Mouse (Mus musculus) stomach, embryonic 14.5 days (tissue): ENCODE data around the gene Ppfibp1. TPM values are rescaled to one million over a fixed set of nuclear protein-coding genes. Genes with fewer than 3 reads are reported as not detected.

ENCODE experiments used
- ATAC-seq: fragments of 200-750 bp; cut with Nextera tagmentation; 2 replicates; pipeline ENCODE4 v1.8.0; 2017; ENCODE audit warnings: low read depth, moderate TSS enrichment; ENCODE audit not compliant: insufficient number of reproducible peaks, insufficient read depth, low FRiP score
- H3K27ac ChIP-seq: fragments of 300-500 bp; sonication (generic); 2 replicates; pipeline ENCODE4 v1.5.1; 2014; ENCODE audit warnings: mild to moderate bottlenecking, low read length, moderate library complexity, mixed read lengths
- H3K27me3 ChIP-seq: fragments of 300-500 bp; sonication (generic); 2 replicates; pipeline ENCODE4 v1.6.1; 2014; ENCODE audit warnings: low read length, control low read depth, mixed read lengths; ENCODE audit not compliant: control insufficient read depth, insufficient read depth
- H3K36me3 ChIP-seq: fragments of 300-500 bp; sonication (generic); 2 replicates; pipeline ENCODE4 v1.6.1; 2014; ENCODE audit warnings: mild to moderate bottlenecking, control low read depth, low read length, moderate library complexity, mixed read lengths; ENCODE audit not compliant: control insufficient read depth, insufficient read depth
- H3K4me1 ChIP-seq: fragments of 300-500 bp; sonication (generic); 2 replicates; pipeline ENCODE4 v1.6.1; 2014; ENCODE audit warnings: low read length, control low read depth, mixed read lengths; ENCODE audit not compliant: control insufficient read depth, insufficient read depth
- H3K4me2 ChIP-seq: fragments of 300-500 bp; sonication (generic); replicated peaks from 2 replicates; pipeline ENCODE4 v1.6.1; 2014; ENCODE audit warnings: low read depth, low read length, control low read depth
- H3K4me3 ChIP-seq: fragments of 300-500 bp; sonication (generic); 2 replicates; pipeline ENCODE4 v1.5.1; 2014; ENCODE audit warnings: low read depth, low read length, control low read depth
- H3K9ac ChIP-seq: fragments of 300-500 bp; sonication (generic); replicated peaks from 2 replicates; pipeline ENCODE4 v1.6.1; 2014; ENCODE audit warnings: low read depth, mild to moderate bottlenecking, control low read depth, low read length, moderate library complexity, mixed read lengths
- H3K9me3 ChIP-seq: fragments of 300-500 bp; sonication (generic); 2 replicates; pipeline ENCODE4 v1.6.1; 2016; ENCODE audit warnings: low read depth, low read length, control low read depth; ENCODE audit not compliant: control insufficient read depth
- WGBS: fragments of 180-500 bp; shearing (Covaris S2); extraction: QIAGEN DNeasy Blood & Tissue Kit; methylation state at CpG from one replicate; pipeline ENCODE4 v1.1.7; 2014; 5-methylcytosine and 5-hydroxymethylcytosine counted together
- polyA plus RNA-seq: library from polyadenylated mRNA; unstranded; fragments of >200 nt; fragmentation: Nextera tagmentation; extraction: Ambion mirVana; gene quantifications from 2 replicates; pipeline ENCODE4 v1.2.1, GENCODE M21; 2014

Gene Ppfibp1
- polyA plus RNA-seq, 1 experiment from 2014 or later, result 41.9 TPM

GRCm38 (mm10) chr6:146981249-146981835 is 93.1 kb downstream of the Ppfibp1 start:
- 81% methylated on average over 1 of the region's 1 CpGs for WGBS
- no peak for ATAC-seq

GRCm38 (mm10) chr6:146984569-146984968 is 96.3 kb downstream of the Ppfibp1 start:
- Histone ChIP-seq H3K27me3 (no peaks in the 10 kb centered on the region), H3K9me3 (no peaks in the 10 kb centered on the region), H3K9ac (no peak overlapping the region), H3K27ac (no peak overlapping the region), H3K4me2 (no peak overlapping the region), H3K36me3 (no peaks in the 10 kb centered on the region; the same call in 1 of the 2 replicates), H3K4me1 (peaks cover 2% of the 10 kb centered on the region; the same call in 1 of the 2 replicates), H3K4me3 (no peak overlapping the region)
- no peak for ATAC-seq
- 66% methylated on average over 3 of the region's 3 CpGs for WGBS

More at GRCm38 (mm10) chr6:146981249-146981835, 93.1 kb downstream of the Ppfibp1 start:
- Histone ChIP-seq H3K27ac (no peak overlapping the region), H3K9me3 (no peaks in the 10 kb centered on the region), H3K36me3 (peaks cover 2% of the 10 kb centered on the region), H3K4me1 (peaks cover 12% of the 10 kb centered on the region), H3K4me2 (no peak overlapping the region), H3K27me3 (no peaks in the 10 kb centered on the region), H3K9ac (no peak overlapping the region), H3K4me3 (no peak overlapping the region)

GRCm38 (mm10) chr6:146994236-146994635 is 105.9 kb downstream of the Ppfibp1 start:
- Histone ChIP-seq H3K4me2 (no peak overlapping the region), H3K9ac (no peak overlapping the region), H3K27me3 (no peaks in the 10 kb centered on the region), H3K27ac (no peak overlapping the region), H3K4me3 (no peak overlapping the region), H3K4me1 (no peaks in the 10 kb centered on the region), H3K9me3 (no peaks in the 10 kb centered on the region), H3K36me3 (peaks cover 11% of the 10 kb centered on the region)
- ATAC-seq, result no peak
- 40% methylated on average over 5 of the region's 5 CpGs for WGBS

GRCm38 (mm10) chr6:146995391-146995790 is 107.1 kb downstream of the Ppfibp1 start:
- ATAC-seq, result no peak
- Histone ChIP-seq H3K4me1 (no peaks in the 10 kb centered on the region), H3K27ac (no peak overlapping the region), H3K4me2 (no peak overlapping the region), H3K9me3 (no peaks in the 10 kb centered on the region), H3K27me3 (no peaks in the 10 kb centered on the region), H3K36me3 (peaks cover 13% of the 10 kb centered on the region), H3K9ac (no peak overlapping the region), H3K4me3 (no peak overlapping the region)
- WGBS, result 88% methylated on average over 2 of the region's 2 CpGs

- Histone ChIP-seq H3K4me3 (no peak overlapping the region), H3K27ac (no peak overlapping the region), H3K27me3 (no peaks in the 10 kb centered on the region), H3K36me3 (peaks cover 13% of the 10 kb centered on the region), H3K4me1 (no peaks in the 10 kb centered on the region), H3K9me3 (no peaks in the 10 kb centered on the region), H3K4me2 (no peak overlapping the region), H3K9ac (no peak overlapping the region)
- no peak for ATAC-seq
- 88% methylated on average over 6 of the region's 6 CpGs for WGBS
These were observed 107.6 kb downstream of the Ppfibp1 start for GRCm38 (mm10) chr6:146995878-146996277.

- WGBS, result 73% methylated on average over 6 of the region's 6 CpGs
- Histone ChIP-seq H3K9me3 (no peaks in the 10 kb centered on the region), H3K4me1 (no peaks in the 10 kb centered on the region)
These were observed 108.7 kb downstream of the Ppfibp1 start for GRCm38 (mm10) chr6:146997006-146997405.

GRCm38 (mm10) chr6:146998710-146999109 is 110.4 kb downstream of the Ppfibp1 start:
- 92% methylated on average over 4 of the region's 4 CpGs for WGBS
- no peak overlapping the region for H3K27ac ChIP-seq
- no peak for ATAC-seq
- no peak overlapping the region for H3K4me2 ChIP-seq
- peaks cover 29% of the 10 kb centered on the region for H3K36me3 ChIP-seq
- H3K4me3 ChIP-seq, result no peak overlapping the region
- H3K4me1 ChIP-seq, result no peaks in the 10 kb centered on the region
- no peaks in the 10 kb centered on the region for H3K27me3 ChIP-seq
- H3K9ac ChIP-seq, result no peak overlapping the region
- no peaks in the 10 kb centered on the region for H3K9me3 ChIP-seq

More at GRCm38 (mm10) chr6:146997006-146997405, 108.7 kb downstream of the Ppfibp1 start:
- Histone ChIP-seq H3K9ac (no peak overlapping the region), H3K27ac (no peak overlapping the region), H3K4me3 (no peak overlapping the region), H3K27me3 (no peaks in the 10 kb centered on the region), H3K4me2 (no peak overlapping the region), H3K36me3 (peaks cover 23% of the 10 kb centered on the region)
- no peak for ATAC-seq

GRCm38 (mm10) chr6:146999302-146999701 is 111.0 kb downstream of the Ppfibp1 start:
- Histone ChIP-seq H3K27ac (no peak overlapping the region), H3K36me3 (peaks cover 29% of the 10 kb centered on the region), H3K27me3 (no peaks in the 10 kb centered on the region), H3K9ac (no peak overlapping the region), H3K4me2 (no peak overlapping the region), H3K9me3 (no peaks in the 10 kb centered on the region), H3K4me1 (no peaks in the 10 kb centered on the region), H3K4me3 (no peak overlapping the region)
- ATAC-seq, result no peak
- 86% methylated on average over 9 of the region's 9 CpGs for WGBS

- no peak overlapping the region for H3K4me2 ChIP-seq
- no peaks in the 10 kb centered on the region for H3K4me1 ChIP-seq
- no peak overlapping the region for H3K27ac ChIP-seq
- ATAC-seq, result no peak
- no peak overlapping the region for H3K4me3 ChIP-seq
- WGBS, result 56% methylated on average over 2 of the region's 2 CpGs
- no peak overlapping the region for H3K9ac ChIP-seq
- no peaks in the 10 kb centered on the region for H3K9me3 ChIP-seq
- H3K36me3 ChIP-seq, result peaks cover 29% of the 10 kb centered on the region
- H3K27me3 ChIP-seq, result no peaks in the 10 kb centered on the region
These were observed 111.5 kb downstream of the Ppfibp1 start for GRCm38 (mm10) chr6:146999755-147000154.
